Mouse (Mus musculus): ENCODE results near the gene Erap1.
"Not testable (repeated sequence)": the region's sequence is repeated elsewhere in the genome, so short reads cannot be mapped to it uniquely, and the experiment has no call there.

Gene Erap1

DNA sequence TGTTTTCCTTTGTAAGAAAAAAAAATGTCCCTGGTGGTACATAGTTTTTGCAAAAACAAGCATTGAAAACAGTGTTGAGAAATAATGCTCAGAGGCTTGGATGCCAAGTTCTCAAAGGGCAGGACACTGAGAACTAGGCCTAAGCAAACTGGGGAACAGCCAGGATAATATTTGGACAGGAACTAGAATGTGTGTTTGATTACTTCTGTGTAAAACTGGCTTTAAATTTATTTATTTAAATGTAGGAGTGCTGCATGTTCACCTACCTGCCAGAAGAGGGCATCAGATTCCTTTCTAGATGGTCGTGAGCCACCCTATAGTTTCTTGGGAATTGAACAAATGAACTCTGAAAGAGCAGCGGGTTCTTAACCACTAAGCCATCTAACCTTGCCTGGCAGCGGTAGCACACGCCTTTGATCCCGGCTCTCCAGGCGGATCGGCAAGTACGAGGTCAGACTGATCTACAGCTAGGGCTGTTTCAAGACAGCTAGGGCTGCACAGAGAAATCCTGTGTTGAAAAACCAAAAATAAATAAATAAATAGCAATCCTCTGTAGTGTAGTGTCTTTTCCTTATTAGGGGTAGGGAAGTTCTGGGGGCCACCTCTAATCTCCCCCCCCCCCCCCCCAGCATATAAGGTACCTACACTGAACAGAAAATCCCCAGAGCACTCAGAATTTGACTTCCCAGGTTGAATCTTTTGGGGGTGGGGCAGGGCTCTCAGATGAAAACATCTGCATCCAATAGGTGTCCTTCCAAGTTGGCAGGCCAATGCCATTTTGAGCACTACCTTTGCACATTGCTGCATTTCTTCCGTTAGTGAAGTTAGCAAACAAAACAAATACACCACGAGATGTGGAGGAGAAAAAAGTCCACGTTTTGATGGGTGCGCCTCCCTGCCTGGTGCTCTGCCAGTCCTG lies at the start of gene Erap1:
TSS of gene Erap1 (plus strand) at position 776 of the 919 bp plus-strand sequence.
- DNase-seq (ENCODE audit: low read depth, low spot score): peak; percentile 80

DNA sequence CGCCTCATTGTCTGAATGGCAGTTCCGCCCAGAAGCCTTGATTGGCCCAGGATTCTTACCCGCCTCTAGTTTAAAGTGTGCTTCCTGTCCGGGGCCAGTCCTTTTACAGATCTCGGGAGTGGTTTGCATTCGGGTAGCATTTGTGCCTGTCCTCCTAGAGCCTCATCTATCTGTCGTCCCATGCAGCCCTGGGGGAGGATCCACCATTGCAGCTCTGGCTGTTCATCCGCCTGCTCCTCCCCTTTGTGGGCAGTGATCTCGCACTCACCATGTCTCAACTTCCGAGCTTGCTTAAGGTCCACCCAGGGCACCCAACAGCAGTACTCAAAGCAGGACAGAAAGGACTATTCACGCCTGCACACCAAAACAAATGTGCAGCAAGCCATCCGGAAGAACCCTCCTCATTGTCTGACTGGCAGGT lies 48.0 kb upstream of the Erap1 start:
- peak; percentile 96 for DNase-seq (ENCODE audit: low read depth, low spot score)

GRCm38 (mm10) chr13:74591828-74592227 lies 47.5 kb upstream of the Erap1 start:
- not testable (repeated sequence) for DNase-seq (ENCODE audit: low read depth, low spot score)

DNA sequence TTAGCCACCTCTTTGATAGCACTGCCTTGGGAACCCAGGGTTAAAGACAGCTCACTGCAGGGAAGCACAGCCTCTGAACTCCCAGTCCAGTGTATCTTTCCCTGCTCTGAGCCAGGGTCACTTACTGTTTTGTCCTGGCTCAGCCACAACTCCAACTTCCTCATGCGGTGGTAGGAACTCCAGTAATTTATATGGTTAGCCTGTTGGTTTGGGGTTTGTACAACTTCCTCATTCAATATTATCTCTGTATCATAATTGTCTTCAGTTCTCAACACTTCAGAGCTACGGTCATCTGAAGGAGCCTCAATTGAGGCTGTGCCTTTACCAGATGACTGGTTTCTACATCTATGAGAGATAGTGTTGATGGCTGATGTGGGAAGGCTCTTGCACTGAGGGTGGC lies 42.3 kb upstream of the Erap1 start:
- DNase-seq (ENCODE audit: low read depth, low spot score): not testable (repeated sequence)

DNA sequence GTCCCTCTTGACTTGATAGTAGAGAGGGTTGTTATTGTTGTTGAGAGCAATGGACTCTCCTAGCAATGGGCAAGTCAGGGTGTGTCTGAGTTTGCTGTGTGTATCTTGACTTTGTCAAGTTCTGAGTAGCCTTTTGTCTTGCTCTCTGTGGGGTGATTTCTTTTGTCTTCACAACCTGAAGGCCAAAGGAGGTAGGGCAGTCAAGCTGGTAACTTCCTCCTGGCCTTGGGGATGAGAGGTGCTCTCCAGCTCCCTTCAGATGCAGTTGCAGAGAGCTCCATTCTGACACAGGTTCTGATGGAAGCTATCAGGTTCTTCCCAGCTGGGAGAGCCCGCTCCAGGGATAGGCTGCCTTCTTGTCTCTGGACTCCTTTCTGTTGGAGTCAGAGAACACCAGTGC lies 37.6 kb upstream of the Erap1 start:
- DNase-seq (ENCODE audit: low read depth, low spot score): peak; percentile 87

DNA sequence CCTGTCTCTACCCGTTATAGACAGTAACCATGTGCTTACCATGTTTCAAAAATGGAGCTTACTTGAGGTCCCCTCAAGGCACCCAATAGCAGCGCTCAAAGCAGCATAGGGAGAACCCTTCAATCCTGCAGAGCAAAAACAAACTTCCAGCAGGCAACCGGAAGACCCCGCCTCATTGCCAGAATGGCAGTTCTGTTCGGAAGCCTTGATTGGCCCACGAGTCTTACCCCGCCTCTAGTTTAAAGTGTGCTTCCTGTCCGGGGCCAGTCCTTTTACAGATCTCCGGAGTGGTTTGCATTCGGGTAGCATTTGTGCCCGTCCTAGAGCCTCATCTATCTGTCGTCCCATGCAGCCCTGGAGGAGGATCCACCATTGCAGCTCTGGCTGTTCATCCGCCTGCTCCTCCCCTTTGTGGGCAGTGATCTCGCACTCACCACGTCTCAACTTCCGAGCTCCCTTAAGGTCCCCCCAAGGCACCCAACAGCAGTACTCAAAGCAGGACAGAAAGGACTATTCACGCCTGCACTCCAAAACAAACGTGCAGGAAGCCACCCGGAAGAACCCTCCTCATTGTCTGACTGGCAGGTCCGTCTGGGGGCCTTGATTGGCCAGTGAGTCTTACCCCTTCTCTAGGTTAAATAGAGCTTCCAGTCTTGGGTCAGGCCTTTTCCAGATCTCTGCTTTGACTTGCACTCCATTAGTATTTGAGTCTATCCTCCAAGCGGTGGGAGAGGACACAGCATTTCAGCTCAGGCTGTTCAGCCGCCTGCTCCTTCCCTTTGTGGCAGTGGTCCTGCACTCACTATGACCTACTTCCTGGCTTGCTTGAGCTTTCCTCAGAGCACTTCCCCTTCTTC lies 22.0 kb upstream of the Erap1 start:
- peak; percentile 98 for DNase-seq (ENCODE audit: low read depth, low spot score)

DNA sequence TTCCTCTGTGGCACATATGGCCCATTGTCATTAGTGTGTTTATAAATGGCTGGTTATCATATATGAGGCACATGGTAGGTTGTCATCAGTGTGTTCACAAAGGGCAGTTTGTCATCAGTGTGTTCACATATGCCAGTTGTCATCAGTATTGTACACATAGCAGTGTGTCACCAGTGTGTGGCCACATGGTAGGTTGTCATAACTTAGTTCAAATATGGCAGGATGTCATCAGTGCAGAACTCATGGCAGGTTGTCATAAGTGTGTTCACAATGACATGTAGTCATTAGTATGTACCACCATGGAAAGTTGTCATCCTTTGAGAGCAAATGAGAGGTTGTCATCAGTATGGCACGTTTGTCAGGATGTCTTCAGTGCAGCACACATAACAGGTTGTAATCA lies 7.0 kb upstream of the Erap1 start:
- DNase-seq (ENCODE audit: low read depth, low spot score): no peak

DNA sequence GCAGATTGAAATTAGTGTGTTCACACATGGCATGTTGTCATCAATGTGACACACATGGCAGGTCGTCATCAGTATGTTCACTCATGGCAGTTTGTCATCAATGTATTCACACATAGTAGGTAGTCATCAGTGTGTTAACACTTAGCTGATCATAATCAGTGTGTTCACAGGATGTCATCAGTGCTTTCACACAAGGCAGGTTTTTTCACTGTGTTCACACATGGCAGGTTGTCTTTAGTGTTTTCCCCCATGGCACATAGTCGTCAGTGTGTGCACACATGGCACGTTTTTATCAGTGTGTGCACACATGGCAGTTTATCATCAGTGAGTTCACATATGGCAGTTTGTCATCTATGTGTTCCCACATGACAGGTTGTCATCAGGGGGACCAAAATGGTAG lies 6.5 kb upstream of the Erap1 start:
- DNase-seq (ENCODE audit: low read depth, low spot score): no peak

DNA sequence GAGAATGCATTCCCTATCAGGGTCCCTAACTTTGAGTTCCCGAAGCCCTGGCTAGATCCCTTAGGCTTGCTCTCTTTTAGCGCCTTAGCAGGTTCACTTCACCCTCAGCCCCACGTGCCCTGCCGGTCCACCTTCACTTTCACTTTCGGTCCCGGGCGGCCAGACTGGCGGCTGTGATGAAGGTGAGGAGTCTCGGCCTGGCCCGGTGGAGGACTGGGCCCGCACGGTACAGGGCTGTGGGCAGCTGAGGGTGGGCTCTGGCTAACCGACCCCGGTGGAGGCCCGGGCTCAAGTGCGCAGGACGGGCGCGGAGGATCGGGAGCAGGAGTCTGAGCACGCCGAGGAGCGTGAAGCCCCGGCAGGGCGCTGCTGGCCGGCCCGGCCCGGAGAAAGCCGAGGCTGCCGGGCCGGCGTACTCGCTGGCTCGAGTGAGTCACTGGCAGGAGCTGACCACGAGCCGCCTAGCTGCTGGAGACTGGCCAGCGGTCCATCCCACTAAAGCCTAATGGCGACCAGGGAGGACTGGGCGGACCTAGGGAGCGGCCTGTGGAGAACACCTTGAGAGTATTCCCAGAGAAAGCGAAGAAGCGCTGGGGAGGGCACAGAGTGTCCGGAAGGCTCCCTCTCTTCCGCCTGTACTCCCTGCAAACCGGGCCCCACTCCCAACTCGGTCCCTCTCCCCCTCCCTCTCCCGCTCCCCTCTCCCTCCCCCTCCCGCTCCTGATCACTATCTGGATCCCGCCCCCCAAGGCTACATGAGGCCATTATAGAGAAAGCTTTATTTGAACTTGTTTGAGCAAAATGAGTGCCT lies 549 bp downstream of the Erap1 start:
- DNase-seq (ENCODE audit: low read depth, low spot score): peak; percentile 69

GRCm38 (mm10) chr13:74640523-74640920 lies 1.2 kb downstream of the Erap1 start:
- not testable (repeated sequence) for DNase-seq (ENCODE audit: low read depth, low spot score)

DNA sequence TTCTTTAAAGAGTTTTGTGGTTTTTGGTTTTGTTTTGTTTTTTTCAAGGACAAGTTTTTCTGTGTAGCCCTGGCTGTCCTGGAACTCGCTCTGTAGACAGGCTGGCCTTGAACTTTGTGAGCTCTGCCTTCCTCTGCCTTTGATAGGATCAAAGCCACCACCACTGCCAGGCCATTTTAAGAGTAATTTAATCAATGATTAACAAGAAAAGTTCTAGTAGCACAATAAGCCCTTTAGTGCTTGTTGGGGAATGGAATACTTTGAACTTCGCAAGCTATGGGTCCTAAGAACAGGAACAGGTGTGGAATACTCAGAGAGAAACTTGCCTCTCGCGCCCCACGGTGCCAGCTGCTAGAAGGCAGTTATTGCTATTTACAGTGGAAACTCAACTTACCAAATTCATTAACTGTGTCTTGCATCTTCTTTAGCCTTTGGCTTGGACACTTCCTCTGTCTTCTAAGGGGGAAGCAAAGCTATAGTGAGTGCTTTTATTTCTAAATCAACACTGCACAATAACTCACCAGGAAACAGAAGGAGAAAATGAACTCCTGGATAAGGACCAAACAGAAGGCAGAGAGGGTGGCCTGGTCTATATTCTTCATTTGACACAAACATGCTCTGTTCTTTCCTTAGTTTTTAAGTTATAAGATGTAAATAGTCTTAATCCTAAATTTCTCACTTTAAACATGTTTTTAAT lies 56.3 kb downstream of the Erap1 start:
- peak; percentile 2 for DNase-seq (ENCODE audit: low read depth, low spot score)

DNA sequence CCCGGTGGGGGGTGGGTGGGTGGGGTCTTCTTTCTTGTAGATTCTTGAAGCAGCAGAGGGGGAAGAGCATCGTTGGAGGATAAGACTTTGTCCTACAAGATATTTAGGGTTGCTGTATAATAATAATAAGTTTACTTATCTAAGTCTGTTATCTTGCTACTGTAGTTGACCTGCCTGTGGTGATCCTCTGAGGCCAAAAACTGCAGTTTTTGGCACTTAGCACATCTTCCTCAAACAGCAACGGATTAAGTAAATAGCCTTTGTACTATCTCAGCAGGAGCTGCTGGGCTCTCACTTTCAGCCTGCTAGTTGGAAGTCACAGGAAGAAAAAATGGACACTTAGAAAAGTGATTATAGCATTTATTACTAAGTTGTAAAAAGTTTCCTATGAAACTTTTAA lies 56.9 kb downstream of the Erap1 start:
- DNase-seq (ENCODE audit: low read depth, low spot score): peak; percentile 21

DNA sequence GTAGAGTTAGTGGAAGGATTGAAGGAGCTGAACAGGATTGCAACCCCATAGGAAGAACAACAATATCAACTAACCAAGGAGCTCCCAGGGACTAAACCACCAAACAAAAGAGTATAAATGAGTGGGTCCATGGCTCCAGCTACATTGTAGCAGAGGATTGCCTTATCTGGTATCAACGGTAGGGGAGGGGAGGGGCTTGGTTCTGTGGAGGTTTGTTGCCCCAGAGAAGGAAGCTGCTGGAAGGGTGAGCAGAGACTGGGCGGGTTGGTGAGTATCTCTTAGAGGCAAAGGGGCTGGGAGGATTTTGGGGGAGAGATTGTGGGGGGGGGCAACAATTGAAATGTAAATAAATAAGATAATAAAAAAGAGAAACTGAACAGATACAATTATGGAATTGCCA lies 79.6 kb downstream of the Erap1 start:
- DNase-seq (ENCODE audit: low read depth, low spot score): no peak

- no peak for DNase-seq (ENCODE audit: low read depth, low spot score)
Observed at GRCm38 (mm10) chr13:74733726-74734125, 94.4 kb downstream of the Erap1 start.

- no peak for DNase-seq (ENCODE audit: low read depth, low spot score)
Observed at GRCm38 (mm10) chr13:74735834-74736233, 96.5 kb downstream of the Erap1 start.

- DNase-seq (ENCODE audit: low read depth, low spot score): no peak
Observed at GRCm38 (mm10) chr13:74736396-74736795, 97.0 kb downstream of the Erap1 start.

All from R1 (cell line).